Mouse (Mus musculus) liver, postnatal 0 days (tissue): ENCODE results near the gene Rpl3l.

Experiments used
- CTCF ChIP-seq: sonication (generic); IDR thresholded peaks from 2 replicates; pipeline ENCODE4 v1.5.1; 2016; ENCODE audit warnings: antibody characterized with exemption, low read depth
- EP300 ChIP-seq: IDR thresholded peaks from 2 replicates; pipeline ENCODE4 v1.6.1; 2016; ENCODE audit warnings: antibody characterized with exemption, low read depth, mild to moderate bottlenecking

DNA sequence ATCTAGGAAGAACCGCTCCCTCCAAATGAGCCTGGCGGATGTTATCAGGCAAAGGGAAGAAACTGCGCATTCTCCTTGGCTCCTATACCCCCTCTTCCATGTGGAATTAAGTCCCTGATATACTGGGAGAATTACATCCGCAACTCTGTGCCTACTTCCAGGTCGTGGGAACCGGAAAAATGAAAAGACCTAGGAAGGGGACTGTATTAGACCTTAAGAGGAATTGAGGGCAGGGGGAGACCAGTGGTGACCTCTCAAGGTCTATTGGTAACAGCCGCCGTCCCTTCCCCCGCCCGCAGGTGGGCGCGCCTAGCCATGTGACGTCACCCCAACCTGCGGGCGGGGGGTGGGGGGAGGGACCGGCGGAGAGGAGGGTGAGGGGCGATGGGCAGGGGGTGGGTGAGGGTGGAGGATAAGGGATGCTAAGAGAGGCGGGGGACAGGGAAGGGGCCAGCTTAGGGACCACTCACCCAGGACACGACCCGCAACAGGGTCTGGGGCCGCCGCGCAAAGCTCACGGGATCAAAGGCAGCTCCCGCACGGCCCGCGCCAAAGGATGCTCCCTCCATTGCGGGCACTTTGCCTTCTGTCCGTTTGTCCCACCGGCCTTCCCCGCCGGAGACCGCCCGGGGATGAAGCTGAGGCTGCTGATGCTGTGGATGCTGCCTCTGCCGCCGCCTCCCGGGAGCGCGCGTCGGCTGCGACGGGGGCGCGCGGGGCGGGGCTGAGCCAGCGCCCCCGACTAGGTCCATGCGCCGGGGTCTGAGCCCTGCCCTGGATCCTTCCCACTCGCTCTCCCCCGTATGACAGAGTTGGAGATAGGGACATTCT is 38.2 kb upstream of the Rpl3l start, which contains the start of gene Syngr3:
- TF ChIP-seq CTCF (no peak), EP300 (no peak)
